ENCODE assay signal across 19 mouse cellular contexts in the genomic region with DNA sequence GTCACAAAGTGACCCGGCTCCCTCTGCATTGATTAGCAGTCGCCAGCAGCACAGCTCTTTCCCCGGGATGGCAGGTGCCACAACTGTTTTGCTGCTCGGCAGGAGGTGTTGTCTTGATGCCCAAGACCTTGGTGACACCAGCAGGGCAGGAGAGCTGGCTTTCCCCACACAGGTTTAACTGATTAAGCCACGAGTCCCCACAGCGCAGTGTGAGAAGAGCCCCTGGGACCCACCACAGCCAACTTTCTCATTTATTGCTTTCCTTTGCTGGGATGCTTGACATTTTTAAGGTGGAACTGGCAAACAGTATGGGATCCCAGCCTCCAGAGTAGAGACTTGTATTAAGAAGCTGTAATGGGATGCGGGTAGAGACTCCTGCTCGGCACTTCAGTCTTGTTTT.
DNase-seq lines count a peak whose midpoint lies in the region; ATAC-seq and TF ChIP-seq lines count a peak whose summit lies in the region.
"Had no signal": no experiment of that assay in that cellular context is flagged by ENCODE, and none has a peak within 500 bp of the region (broad histone marks: within the 10 kb centered on the region; RNA-seq: fewer than 3 reads in every experiment).

No protein-coding gene starts in this region.

- no peaks in the 10 kb centered on the region for H3K36me3 ChIP-seq in hindbrain, embryonic 15.5 days
- H3K36me3 ChIP-seq in hindbrain, embryonic 12.5 days: no peaks in the 10 kb centered on the region
- H3K36me3 ChIP-seq in limb, embryonic 14.5 days (ENCODE audit: control insufficient read depth, insufficient read depth, low read length): no peaks in the 10 kb centered on the region
- H3K36me3 ChIP-seq: liver, embryonic 13.5 days had no signal

- no peaks in the 10 kb centered on the region for H3K27me3 ChIP-seq in hindbrain, embryonic 15.5 days
- no peaks in the 10 kb centered on the region for H3K27me3 ChIP-seq in hindbrain, embryonic 12.5 days
- H3K27me3 ChIP-seq in limb, embryonic 14.5 days (ENCODE audit: control insufficient read depth, insufficient read depth, low read length): no peaks in the 10 kb centered on the region
- H3K27me3 ChIP-seq: CH12.LX; liver, embryonic 13.5 days had no signal

- H3K9ac ChIP-seq in hindbrain, embryonic 15.5 days: no peak overlapping the region
- H3K9ac ChIP-seq in hindbrain, embryonic 12.5 days: no peak overlapping the region
- no peak overlapping the region for H3K9ac ChIP-seq in limb, embryonic 14.5 days (ENCODE audit: low read depth, low read length, severe bottlenecking)
- H3K9ac ChIP-seq: liver, embryonic 13.5 days; lung, embryonic 14.5 days had no signal

- ATAC-seq in hindbrain, embryonic 15.5 days (ENCODE audit: low FRiP score, low read depth): no peak
- ATAC-seq in hindbrain, embryonic 12.5 days (ENCODE audit: low FRiP score): no peak
- ATAC-seq in limb, embryonic 14.5 days (ENCODE audit: low FRiP score, low read depth): no peak

- H3K4me1 ChIP-seq in hindbrain, embryonic 15.5 days (replicated peaks): peaks cover 2% of the 10 kb centered on the region; the same call in 1 of the 2 replicates
- peaks cover 4% of the 10 kb centered on the region; the same call in 1 of the 2 replicates for H3K4me1 ChIP-seq in hindbrain, embryonic 12.5 days
- H3K4me1 ChIP-seq in limb, embryonic 14.5 days (ENCODE audit: control insufficient read depth, insufficient read depth, low read length): peaks cover 11% of the 10 kb centered on the region
- H3K4me1 ChIP-seq: liver, embryonic 13.5 days had no signal

- H3K27ac ChIP-seq in hindbrain, embryonic 15.5 days (replicated peaks): no peak overlapping the region
- H3K27ac ChIP-seq in hindbrain, embryonic 12.5 days: no peak overlapping the region
- H3K27ac ChIP-seq in limb, embryonic 14.5 days (replicated peaks; ENCODE audit: low read depth, low read length): no peak overlapping the region
- H3K27ac ChIP-seq: kidney, postnatal 0 days; liver, embryonic 13.5 days had no signal

- no peak overlapping the region for H3K4me3 ChIP-seq in hindbrain, embryonic 15.5 days
- H3K4me3 ChIP-seq in hindbrain, embryonic 12.5 days: no peak overlapping the region
- H3K4me3 ChIP-seq in limb, embryonic 14.5 days (replicated peaks; ENCODE audit: low read length): no peak overlapping the region
- H3K4me3 ChIP-seq: liver, embryonic 13.5 days had no signal

- peak; percentile 30 to 46 for DNase-seq in cerebellum, postnatal 10 days
- DNase-seq in cerebellum, adult 11-12 months: no peak
- DNase-seq in forelimb bud, embryonic 11.5 days (ENCODE audit: low read depth, low spot score): peak; percentile 18
- DNase-seq in limb, embryonic 14.5 days (ENCODE audit: low spot score): peak; percentile 35
- DNase-seq in layer of hippocampus, adult 9-10 months (ENCODE audit: low spot score): no peak
- no peak for DNase-seq in right cerebral cortex, postnatal 14 days
- DNase-seq: adrenal gland, postnatal 14 days; gastrocnemius, postnatal 36 days; kidney, adult 18-20 months; layer of hippocampus, postnatal 36 days; liver, embryonic 13.5 days; lung, embryonic 14.5 days; lung, postnatal 4 days; right cerebral cortex, adult 18-20 months; thymus, postnatal 14 days had no signal

- 37% methylated on average over 8 of the region's 8 CpGs for WGBS in hindbrain, embryonic 15.5 days
- WGBS in hindbrain, embryonic 12.5 days: 50% methylated on average over 8 of the region's 8 CpGs
- WGBS in limb, embryonic 14.5 days: 13% methylated on average over 8 of the region's 8 CpGs

- H3K9me3 ChIP-seq in hindbrain, embryonic 15.5 days: no peaks in the 10 kb centered on the region
- no peaks in the 10 kb centered on the region for H3K9me3 ChIP-seq in hindbrain, embryonic 12.5 days (replicated peaks)
- H3K9me3 ChIP-seq in limb, embryonic 14.5 days (ENCODE audit: control insufficient read depth, low read length): no peaks in the 10 kb centered on the region
- H3K9me3 ChIP-seq: liver, embryonic 13.5 days had no signal

- no peak for TF ChIP-seq POLR2A in limb, embryonic 14.5 days (IDR thresholded peaks at IDR 0.05; ENCODE audit: borderline replicate concordance, extremely low read depth, insufficient read depth, insufficient read length)

- peak overlapping the region; percentile 30; the same call in 1 of the 2 replicates for H3K4me2 ChIP-seq in hindbrain, embryonic 15.5 days
- no peak overlapping the region for H3K4me2 ChIP-seq in hindbrain, embryonic 12.5 days (replicated peaks)
- no peak overlapping the region for H3K4me2 ChIP-seq in limb, embryonic 14.5 days (replicated peaks; ENCODE audit: low read depth, low read length, severe bottlenecking)
- H3K4me2 ChIP-seq: liver, embryonic 13.5 days; lung, embryonic 14.5 days had no signal

Comparison
In these comparisons a context has a peak if more than half of its experiments do, and no peak if none do; other contexts are left out.
1. DNase-seq: peak in cerebellum, postnatal 10 days (2 of 2), forelimb bud, embryonic 11.5 days (single experiment) and limb, embryonic 14.5 days (single experiment); none in cerebellum, adult 11-12 months (single experiment), layer of hippocampus, adult 9-10 months (single experiment) and right cerebral cortex, postnatal 14 days (single experiment).